Mouse (Mus musculus) small intestine, adult 2 months (tissue): ENCODE measurements around the gene Kpna7.

Experiments
- CTCF ChIP-seq: fragments of 200-500 bp; IDR thresholded peaks from 2 replicates; pipeline ENCODE4 v1.5.1; 2012; ENCODE audit warnings: low read depth, mild to moderate bottlenecking, control low read depth, inconsistent platforms, low read length, moderate library complexity, mixed read lengths; ENCODE audit not compliant: insufficient replicate concordance, insufficient read length; ENCODE audit errors: extremely low read depth
- POLR2A ChIP-seq: fragments of 200-500 bp; IDR thresholded peaks from 2 replicates; pipeline ENCODE4 v1.6.1; 2012; ENCODE audit warnings: low read depth, mild to moderate bottlenecking, control low read depth, inconsistent platforms, low read length, moderate library complexity

GRCm38 (mm10) chr5:144989061-144989405, 94.8 kb downstream of the Kpna7 start:
- no peak for TF ChIP-seq POLR2A
- TF ChIP-seq CTCF = no peak
